Mouse (Mus musculus) naive thymus-derived CD4-positive, alpha-beta T cell, adult 2 months (primary cell): ENCODE measurements at regions not wholly inside any gene's neighbourhood (a gene's known extent, or its start where the extent isn't known, plus 50 kb on each side); places are given as distances from the start of the nearest gene placed in this dataset.

ENCODE experiments used
- DNase-seq: peaks from one replicate; pipeline ENCODE4 v3.0.0-alpha.2; 2011; ENCODE audit warnings: low read depth

DNA sequence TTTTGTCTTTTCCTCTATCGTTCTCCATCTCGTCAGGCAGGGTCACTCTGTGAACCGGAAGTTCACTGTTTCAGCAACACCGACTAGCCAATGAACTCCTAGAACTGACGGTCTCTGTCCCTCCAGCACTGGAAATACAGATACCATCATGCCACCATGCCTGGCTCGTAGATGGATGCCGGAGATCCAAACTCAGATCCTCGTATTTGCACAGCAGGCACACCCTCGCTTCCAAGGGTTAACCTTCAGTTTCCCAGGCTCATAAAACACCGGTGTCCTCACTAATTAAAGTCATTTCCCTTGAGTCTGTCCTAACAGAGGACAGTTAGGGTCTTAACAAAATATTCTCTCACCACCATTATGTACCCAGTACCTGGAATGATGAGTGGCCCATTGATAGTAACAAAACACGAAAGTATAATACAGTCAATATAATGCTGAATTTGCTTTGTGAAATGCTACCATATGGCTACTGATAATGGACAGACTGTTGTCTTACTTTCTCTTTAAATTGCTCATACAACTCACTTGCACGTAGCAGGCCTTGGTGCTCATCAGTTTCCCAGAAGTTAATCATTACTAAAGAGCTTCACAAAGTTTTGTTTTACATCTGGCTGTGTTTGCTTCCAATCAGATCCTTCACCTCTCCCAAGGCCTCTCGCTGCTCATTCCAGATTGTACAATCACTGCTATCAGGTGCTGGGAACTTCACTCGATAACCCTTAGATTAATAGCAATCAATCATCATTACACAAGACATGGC, 52.7 kb upstream of the Ccn6 start:
- DNase-seq, result no peak

DNA sequence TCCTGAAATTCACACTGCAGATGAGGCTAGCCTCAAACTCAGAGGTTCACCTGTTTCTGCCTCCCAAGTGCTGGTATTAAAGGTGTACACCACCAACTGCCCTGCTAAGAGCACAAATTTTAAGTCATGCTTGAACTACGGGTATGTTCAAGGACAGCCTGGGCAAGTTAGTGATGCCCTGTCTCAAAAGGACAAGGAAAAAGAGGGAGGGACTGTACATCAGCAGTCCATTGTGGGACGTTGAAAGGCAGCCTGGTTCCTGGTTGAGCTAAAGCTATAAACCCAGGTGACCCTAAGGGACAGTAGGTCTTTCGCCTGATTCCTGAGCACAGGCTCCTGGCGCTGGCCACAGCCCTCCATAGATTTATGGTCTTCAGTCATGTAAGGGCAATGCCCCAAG, 51.0 kb upstream of the Ccn6 start:
- no peak for DNase-seq
